Mouse (Mus musculus) intestine, postnatal 0 days (tissue): ENCODE data around the gene Mmp13. TPM values are rescaled to one million over a fixed set of nuclear protein-coding genes. Genes with fewer than 3 reads are reported as not detected.
"Not testable (repeated sequence)": the region's sequence is repeated elsewhere in the genome, so short reads cannot be mapped to it uniquely, and the experiment has no call there.

Experiments used
- ATAC-seq: fragments of 200-750 bp; cut with Nextera tagmentation; 2 replicates; pipeline ENCODE4 v1.8.0; 2017; ENCODE audit warnings: mild to moderate bottlenecking, moderate TSS enrichment, moderate library complexity
- H3K27ac ChIP-seq: fragments of 300-500 bp; sonication (generic); 2 replicates; pipeline ENCODE4 v1.5.1; 2014; ENCODE audit warnings: mild to moderate bottlenecking, low read depth, low read length, moderate library complexity
- H3K27me3 ChIP-seq: fragments of 300-500 bp; sonication (generic); replicated peaks from 2 replicates; pipeline ENCODE4 v1.6.1; 2014; ENCODE audit warnings: low read length, mixed read lengths; ENCODE audit not compliant: control insufficient read depth, insufficient read depth
- H3K36me3 ChIP-seq: fragments of 300-500 bp; sonication (generic); 2 replicates; pipeline ENCODE4 v1.6.1; 2014; ENCODE audit warnings: mild to moderate bottlenecking, moderate library complexity; ENCODE audit not compliant: control insufficient read depth, insufficient read depth
- H3K4me1 ChIP-seq: fragments of 300-500 bp; sonication (generic); replicated peaks from 2 replicates; pipeline ENCODE4 v1.6.1; 2014; ENCODE audit warnings: antibody characterized with exemption, low read length, mixed read lengths; ENCODE audit not compliant: control insufficient read depth, insufficient read depth
- H3K4me2 ChIP-seq: fragments of 300-500 bp; sonication (generic); replicated peaks from 2 replicates; pipeline ENCODE4 v1.6.1; 2014; ENCODE audit warnings: low read depth, mild to moderate bottlenecking, moderate library complexity
- H3K4me3 ChIP-seq: fragments of 300-500 bp; sonication (generic); 2 replicates; pipeline ENCODE4 v1.5.1; 2014; ENCODE audit warnings: low read depth, low read length
- H3K9ac ChIP-seq: fragments of 300-500 bp; sonication (generic); 2 replicates; pipeline ENCODE4 v1.6.1; 2014; ENCODE audit warnings: mild to moderate bottlenecking, low read depth, low read length
- H3K9me3 ChIP-seq: fragments of 300-500 bp; sonication (generic); 2 replicates; pipeline ENCODE4 v1.6.1; 2016; ENCODE audit warnings: mixed run types; ENCODE audit not compliant: control insufficient read depth
- CTCF ChIP-seq: sonication (generic); IDR thresholded peaks from 2 replicates; pipeline ENCODE4 v1.5.1; 2016; ENCODE audit warnings: low read depth, mild to moderate bottlenecking, control low read depth, antibody characterized with exemption, moderate library complexity
- WGBS: fragments of 180-500 bp; shearing (Covaris S2); extraction: QIAGEN DNeasy Blood & Tissue Kit; methylation state at CpG from one replicate; pipeline ENCODE4 v1.1.7; 2014; 5-methylcytosine and 5-hydroxymethylcytosine counted together
- polyA plus RNA-seq: library from polyadenylated mRNA; unstranded; fragments of >200 nt; fragmentation: Nextera tagmentation; extraction: Ambion mirVana; gene quantifications from 2 replicates; pipeline ENCODE4 v1.2.1, GENCODE M21; 2015

The Mmp13 gene
- polyA plus RNA-seq, 1 experiment from 2014 or later: 1.9 TPM

GRCm38 (mm10) chr9:7282565-7283302, 10.4 kb downstream of the Mmp13 start:
- WGBS: 91% methylated on average over 7 of the region's 7 CpGs
- Histone ChIP-seq H3K4me1 (no peaks in the 10 kb centered on the region), H3K27me3 (no peaks in the 10 kb centered on the region), H3K27ac (no peak overlapping the region), H3K9ac (no peak overlapping the region), H3K4me3 (no peak overlapping the region), H3K4me2 (no peak overlapping the region), H3K36me3 (no peaks in the 10 kb centered on the region), H3K9me3 (no peaks in the 10 kb centered on the region)
- TF ChIP-seq CTCF: no peak
- ATAC-seq: no peak

GRCm38 (mm10) chr9:7283303-7283684, 11.0 kb downstream of the Mmp13 start:
- not testable (repeated sequence) for H3K36me3 ChIP-seq, ATAC-seq, H3K27ac ChIP-seq, H3K4me1 ChIP-seq, H3K9me3 ChIP-seq, H3K9ac ChIP-seq, H3K4me3 ChIP-seq, H3K27me3 ChIP-seq, H3K4me2 ChIP-seq
- 96% methylated on average over 2 of the region's 2 CpGs for WGBS

GRCm38 (mm10) chr9:7289501-7289900, 17.2 kb downstream of the Mmp13 start:
- no peaks in the 10 kb centered on the region for H3K4me1 ChIP-seq
- H3K4me2 ChIP-seq: no peak overlapping the region
- H3K9ac ChIP-seq: no peak overlapping the region
- no peak overlapping the region for H3K27ac ChIP-seq
- no peaks in the 10 kb centered on the region for H3K9me3 ChIP-seq
- no peaks in the 10 kb centered on the region for H3K36me3 ChIP-seq
- H3K4me3 ChIP-seq: no peak overlapping the region
- no peak for ATAC-seq
- H3K27me3 ChIP-seq: no peaks in the 10 kb centered on the region
- 66% methylated on average over 2 of the region's 2 CpGs for WGBS
- TF ChIP-seq CTCF: no peak

GRCm38 (mm10) chr9:7289901-7290300, 17.6 kb downstream of the Mmp13 start:
- Histone ChIP-seq H3K9me3 (no peaks in the 10 kb centered on the region), H3K27ac (no peak overlapping the region), H3K4me2 (no peak overlapping the region), H3K4me1 (no peaks in the 10 kb centered on the region), H3K4me3 (no peak overlapping the region), H3K36me3 (no peaks in the 10 kb centered on the region), H3K9ac (no peak overlapping the region), H3K27me3 (no peaks in the 10 kb centered on the region)
- WGBS: 87% methylated on average over 12 of the region's 12 CpGs
- TF ChIP-seq CTCF: no peak
- ATAC-seq: no peak

- no peaks in the 10 kb centered on the region for H3K4me1 ChIP-seq
- H3K27me3 ChIP-seq: no peaks in the 10 kb centered on the region
- no peak overlapping the region for H3K4me3 ChIP-seq
- peak; percentile 20; the same call in 1 of the 2 replicates for TF ChIP-seq CTCF
- no peak overlapping the region for H3K9ac ChIP-seq
- no peak for ATAC-seq
- 18% methylated on average over 1 of the region's 1 CpGs for WGBS
- no peak overlapping the region for H3K27ac ChIP-seq
- H3K36me3 ChIP-seq: no peaks in the 10 kb centered on the region
- no peak overlapping the region for H3K4me2 ChIP-seq
- no peaks in the 10 kb centered on the region for H3K9me3 ChIP-seq
Measured at GRCm38 (mm10) chr9:7292132-7292531, 19.8 kb downstream of the Mmp13 start.

- no peaks in the 10 kb centered on the region for H3K27me3 ChIP-seq
- H3K4me3 ChIP-seq: no peak overlapping the region
- no peak overlapping the region for H3K27ac ChIP-seq
- H3K9me3 ChIP-seq: no peaks in the 10 kb centered on the region
- no peak for ATAC-seq
- H3K36me3 ChIP-seq: no peaks in the 10 kb centered on the region
- no peak overlapping the region for H3K9ac ChIP-seq
- H3K4me2 ChIP-seq: no peak overlapping the region
- no peak for TF ChIP-seq CTCF
- H3K4me1 ChIP-seq: no peaks in the 10 kb centered on the region
Measured at GRCm38 (mm10) chr9:7331847-7332246, 59.5 kb downstream of the Mmp13 start.

Other genes with a start within 250 kb of the Mmp13 start
- gene Dync2h1, start 88.1 kb upstream of the Mmp13 start, polyA plus RNA-seq: 3.1 and 4.3 TPM in 2 replicates
- gene Dcun1d5, start 88.0 kb upstream of the Mmp13 start, polyA plus RNA-seq: 73.5 and 78.9 TPM in 2 replicates
- gene Mmp12, start 71.9 kb downstream of the Mmp13 start, polyA plus RNA-seq: 0.21 and 0.27 TPM in 2 replicates
- gene Mmp1b, start 115.5 kb downstream of the Mmp13 start, polyA plus RNA-seq: not detected in 2 replicates
- gene Mmp3, start 173.3 kb downstream of the Mmp13 start, polyA plus RNA-seq: 0.07 TPM in 1 of 2 replicates, not detected in the other
- 6.9 and 8.5 TPM in 2 replicates for gene Mmp10, start 229.8 kb downstream of the Mmp13 start, polyA plus RNA-seq